Mouse (Mus musculus): Measurements from ENCODE around the gene Zfp777. TPM values are rescaled to one million over a fixed set of nuclear protein-coding genes. Genes with fewer than 3 reads are reported as not detected.

The Zfp777 gene
- polyA plus RNA-seq (2017; shearing (Covaris generic)): 10 to 100 TPM; 26.7 to 30.0 TPM

DNA sequence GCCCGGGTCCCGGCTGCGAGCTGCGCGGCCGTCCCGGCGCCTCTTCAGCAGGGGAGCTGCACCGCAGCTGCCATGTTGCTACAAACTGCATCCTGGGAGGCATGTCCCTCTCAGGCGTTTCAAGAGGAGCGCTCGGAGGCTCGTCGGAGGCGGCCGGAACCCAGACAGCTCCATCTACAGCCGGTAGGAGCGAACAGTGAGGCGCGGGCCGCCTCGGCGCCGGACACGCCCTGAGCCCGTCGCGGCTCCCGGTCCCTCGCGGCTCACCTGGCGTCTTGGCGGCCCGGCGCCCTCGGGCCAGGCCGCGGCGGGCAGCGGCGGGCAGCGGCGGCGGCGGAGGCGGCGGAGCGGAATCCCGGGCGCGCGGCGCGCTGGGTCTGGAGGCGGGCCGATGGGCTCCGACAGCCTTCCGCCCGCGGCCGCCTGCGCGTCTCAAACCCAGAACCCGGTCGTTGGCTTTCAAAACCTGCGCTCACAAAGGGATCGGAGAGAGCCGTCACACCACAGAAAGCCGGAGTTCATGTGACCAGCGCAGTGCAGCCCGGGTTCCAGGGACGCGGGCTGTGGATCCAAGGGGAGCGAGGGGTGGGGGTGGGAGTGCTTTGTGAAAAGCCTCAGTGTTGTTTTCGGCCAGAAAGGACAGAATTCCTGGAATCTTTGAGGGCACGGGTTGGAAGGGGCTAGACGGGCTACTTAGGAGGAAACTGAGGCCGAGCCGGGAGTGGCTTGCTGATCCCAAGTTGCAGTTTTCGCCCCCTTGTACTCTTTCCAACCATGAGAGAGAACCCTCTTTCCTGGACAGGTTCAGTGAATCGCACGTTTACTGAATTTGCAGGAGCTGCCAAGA lies at the start of gene Zfp777:
Zfp777 (minus strand) TSS at position 486 of the 847 bp plus-strand sequence.

DNA sequence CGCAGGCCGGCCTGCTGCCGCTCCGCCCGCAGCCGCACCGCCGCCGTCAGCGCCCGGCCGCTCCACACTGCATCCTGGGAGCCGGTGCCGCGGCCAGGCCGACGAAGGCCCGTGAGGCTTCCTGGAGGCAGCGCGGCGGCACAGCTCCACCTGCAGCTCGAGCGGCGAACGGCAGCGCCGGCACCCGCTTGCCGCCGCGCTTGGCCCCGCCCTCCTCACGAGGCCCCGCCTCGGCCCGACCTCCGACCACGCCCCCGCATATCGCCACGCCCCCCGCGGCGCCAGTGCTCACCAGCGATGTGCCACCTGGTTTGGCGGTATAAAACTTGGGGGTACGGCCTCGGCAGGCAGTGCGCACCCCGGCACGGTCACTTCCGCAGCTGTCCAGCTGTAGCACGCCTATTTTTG lies 37.8 kb upstream of the Zfp777 start, which contains the start of gene Zfp746:
Zfp746 (minus strand) TSS at position 123 of the 408 bp plus-strand sequence.

Other genes with a start within 250 kb of the Zfp777 start
- gene Pdia4, start 235.5 kb downstream of the Zfp777 start, polyA plus RNA-seq (2017; shearing (Covaris generic)): 100 to 1,000 TPM in 1 of 2 experiments, 10 to 100 TPM in 1; 94.1 to 168 TPM
- gene Zfp786, start 218.0 kb downstream of the Zfp777 start, polyA plus RNA-seq (2017; shearing (Covaris generic)): under 1 TPM; 0.07 to 0.18 TPM
- gene Zfp398, start 213.2 kb downstream of the Zfp777 start, polyA plus RNA-seq (2017; shearing (Covaris generic)): 10 to 100 TPM; 16.0 to 20.3 TPM
- 10 to 100 TPM in 1 of 2 experiments, 1 to 10 TPM in 1; 8.8 to 11.4 TPM for gene Zfp282, start 171.7 kb downstream of the Zfp777 start, polyA plus RNA-seq (2017; shearing (Covaris generic))
- gene Zfp212, start 128.4 kb downstream of the Zfp777 start, polyA plus RNA-seq (2017; shearing (Covaris generic)): 10 to 100 TPM; 14.6 to 18.0 TPM
- 10 to 100 TPM; 19.6 to 32.5 TPM for gene Zfp956, start 95.5 kb downstream of the Zfp777 start, polyA plus RNA-seq (2017; shearing (Covaris generic))
- 10 to 100 TPM; 49.0 to 49.1 TPM for gene Zfp746, start 37.7 kb upstream of the Zfp777 start, polyA plus RNA-seq (2017; shearing (Covaris generic))